Mouse (Mus musculus): ENCODE measurements around the gene Mfsd4b1.

Mfsd4b1 gene

DNA sequence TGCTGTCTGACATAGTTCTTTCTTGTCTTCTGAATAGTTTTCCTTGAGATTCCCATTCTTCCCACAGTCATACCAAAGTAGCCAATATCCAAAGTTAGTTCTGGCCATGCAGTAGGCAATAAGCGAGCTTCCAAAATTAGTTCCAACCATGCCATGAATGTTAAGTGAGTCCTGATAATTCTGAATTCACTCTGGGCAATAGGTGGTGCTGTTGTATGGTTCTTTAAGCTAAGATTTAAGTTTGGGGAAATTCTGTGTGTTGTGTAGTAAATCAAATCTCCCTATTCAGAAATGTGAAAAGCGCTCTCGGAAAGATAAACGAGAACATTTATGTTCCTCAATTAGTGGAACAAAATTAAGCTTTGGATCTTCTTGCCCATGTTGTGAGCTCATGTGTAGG, 66.8 kb downstream of the Mfsd4b1 start:
- no peak for DNase-seq

DNA sequence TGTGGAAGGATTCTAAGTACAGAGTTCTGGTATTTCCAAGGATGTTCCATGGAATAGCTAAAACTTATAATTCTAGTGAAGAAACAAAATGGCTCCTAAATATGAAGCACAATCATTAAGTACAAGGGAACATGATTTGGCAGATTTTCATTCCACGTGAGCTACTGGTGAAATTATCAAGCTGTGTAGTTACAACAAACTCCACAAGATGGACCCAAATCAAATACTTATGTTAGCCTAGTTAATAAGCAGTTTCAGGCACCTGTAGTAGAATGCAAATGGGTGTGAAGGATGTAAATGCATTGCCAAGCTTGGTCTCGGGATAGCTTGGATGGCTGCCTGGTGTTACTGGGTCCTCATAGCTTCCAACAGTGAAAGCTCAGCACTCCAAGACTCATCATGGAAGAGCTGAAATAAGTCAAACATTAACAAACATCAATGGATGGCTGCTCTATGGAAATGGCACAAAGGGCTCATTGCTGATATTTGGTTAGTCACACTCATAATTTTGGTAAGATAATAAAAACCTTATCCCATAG, 68.7 kb downstream of the Mfsd4b1 start:
- DNase-seq: no peak

DNA sequence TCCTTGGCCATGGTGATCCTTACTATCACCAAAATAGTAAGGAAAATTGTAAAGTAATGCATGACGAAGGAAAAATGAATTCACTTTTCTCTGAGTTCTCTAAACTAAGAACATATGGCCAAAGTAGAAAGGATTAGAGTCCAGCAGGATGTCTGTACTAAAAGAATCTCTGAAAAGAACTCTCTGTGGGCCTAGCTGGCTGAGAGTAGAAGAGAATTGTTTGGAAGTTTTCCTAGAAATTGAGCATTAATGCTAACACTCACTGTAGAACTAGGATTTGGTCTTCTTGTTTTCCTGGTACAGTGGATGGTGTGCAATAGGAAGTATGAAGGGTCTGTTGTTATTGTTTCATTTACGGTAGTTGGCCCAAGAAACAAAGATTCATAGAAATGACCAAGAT, 69.9 kb downstream of the Mfsd4b1 start:
- DNase-seq: no peak
